In the genomic region with DNA sequence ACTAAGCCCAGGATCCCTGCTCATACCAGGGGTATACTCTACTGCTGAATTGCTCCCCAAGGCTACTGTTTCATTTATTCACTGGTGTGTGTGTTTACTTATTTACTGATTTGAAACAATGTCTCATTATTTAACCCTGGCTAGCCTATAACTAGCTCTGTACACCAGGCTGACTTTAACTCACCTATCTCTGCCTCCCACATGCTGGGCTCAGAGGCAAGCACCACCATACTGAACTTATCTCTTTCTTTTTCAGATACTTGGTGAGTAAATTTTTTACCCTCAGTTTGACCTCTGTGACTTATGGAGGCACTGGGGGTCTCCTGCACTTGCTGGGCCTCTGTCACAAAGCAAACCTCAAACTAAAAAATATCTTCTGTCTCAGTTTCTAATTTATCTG, we compare ENCODE assay signal across 23 mouse cellular contexts.
DNase-seq lines count a peak whose midpoint lies in the region; ATAC-seq and TF ChIP-seq lines count a peak whose summit lies in the region.
"Had no signal": no experiment of that assay in that cellular context is flagged by ENCODE, and none has a peak within 500 bp of the region (broad histone marks: within the 10 kb centered on the region; RNA-seq: fewer than 3 reads in every experiment).

No protein-coding gene starts in this region.

- peaks cover 32% of the 10 kb centered on the region for H3K36me3 ChIP-seq in heart, embryonic 10.5 days
- H3K36me3 ChIP-seq in heart, embryonic 13.5 days = peaks cover 80% of the 10 kb centered on the region
- H3K36me3 ChIP-seq: forebrain, embryonic 10.5 days; G1E had no signal

- H3K27me3 ChIP-seq in heart, embryonic 10.5 days (ENCODE audit: insufficient read depth, poor library complexity, severe bottlenecking) = no peaks in the 10 kb centered on the region
- no peaks in the 10 kb centered on the region for H3K27me3 ChIP-seq in heart, embryonic 13.5 days (replicated peaks)
- H3K27me3 ChIP-seq: CH12.LX; forebrain, embryonic 13.5 days; hindbrain, embryonic 12.5 days; hindbrain, embryonic 15.5 days; Patski had no signal

- no peak overlapping the region for H3K4me3 ChIP-seq in heart, embryonic 10.5 days
- no peak overlapping the region for H3K4me3 ChIP-seq in heart, embryonic 13.5 days
- H3K4me3 ChIP-seq in lung, adult 2 months (replicated peaks; ENCODE audit: extremely low read depth, low read depth, low read length) = no peak overlapping the region
- H3K4me3 ChIP-seq: forebrain, embryonic 10.5 days; forebrain, embryonic 13.5 days; hindbrain, embryonic 12.5 days; hindbrain, embryonic 15.5 days had no signal

- H3K4me2 ChIP-seq in heart, embryonic 13.5 days = no peak overlapping the region
- H3K4me2 ChIP-seq: forebrain, embryonic 13.5 days; hindbrain, embryonic 12.5 days; hindbrain, embryonic 15.5 days had no signal

- no peak for ATAC-seq in heart, embryonic 13.5 days (ENCODE audit: extremely low read depth, insufficient number of reproducible peaks, low FRiP score, low TSS enrichment)
- ATAC-seq in megakaryocyte progenitor cell, adult 5-6 weeks (replicated peaks; ENCODE audit: poor library complexity) = peak; percentile 27; the same call in 1 of the 2 replicates
- ATAC-seq: forebrain, embryonic 13.5 days; forebrain, embryonic 16.5 days; intestine, postnatal 0 days; Patski had no signal

- H3K4me1 ChIP-seq in heart, embryonic 10.5 days = peaks cover 39% of the 10 kb centered on the region
- peaks cover 27% of the 10 kb centered on the region for H3K4me1 ChIP-seq in heart, embryonic 13.5 days
- H3K4me1 ChIP-seq in lung, adult 2 months (ENCODE audit: control insufficient read depth, insufficient read depth, low read length) = no peaks in the 10 kb centered on the region
- H3K4me1 ChIP-seq: forebrain, embryonic 13.5 days; hindbrain, embryonic 12.5 days; hindbrain, embryonic 15.5 days had no signal

- DNase-seq in heart, embryonic 10.5 days (ENCODE audit: low spot score) = no peak
- DNase-seq in heart, postnatal 4 days = no peak
- no peak for DNase-seq in heart, adult 18-20 months
- DNase-seq in lung, adult 2 months = no peak
- DNase-seq: adrenal gland, postnatal 10 days; adrenal gland, postnatal 36 days; B cell, adult 2 months; cerebellum, adult 18-20 months; cerebellum, adult 9-10 months; cerebellum, postnatal 14 days; gastrocnemius, postnatal 10 days; gastrocnemius, postnatal 36 days had no signal

- TF ChIP-seq POLR2A in lung, adult 2 months (IDR thresholded peaks at IDR 0.05; ENCODE audit: borderline replicate concordance, extremely low read depth, low read depth, low read length) = no peak

- H3K9ac ChIP-seq in heart, embryonic 13.5 days = no peak overlapping the region
- H3K9ac ChIP-seq: forebrain, embryonic 13.5 days; hindbrain, embryonic 12.5 days; hindbrain, embryonic 15.5 days had no signal

- H3K9me3 ChIP-seq in heart, embryonic 10.5 days = no peaks in the 10 kb centered on the region
- H3K9me3 ChIP-seq in heart, embryonic 13.5 days = peaks cover 10% of the 10 kb centered on the region; the same call in 1 of the 2 replicates
- H3K9me3 ChIP-seq: hindbrain, embryonic 15.5 days had no signal

- H3K27ac ChIP-seq in heart, embryonic 10.5 days = peak overlapping the region; percentile 72; the same call in 1 of the 2 replicates
- H3K27ac ChIP-seq in heart, embryonic 13.5 days (replicated peaks) = peak overlapping the region; percentile 21; the same call in 1 of the 2 replicates
- H3K27ac ChIP-seq: forebrain, embryonic 10.5 days; forebrain, embryonic 13.5 days; hindbrain, embryonic 12.5 days; hindbrain, embryonic 15.5 days had no signal

- no peak for TF ChIP-seq CTCF in lung, adult 2 months (IDR thresholded peaks at IDR 0.05; ENCODE audit: insufficient read depth, low read length)
